Mouse (Mus musculus): Measurements from ENCODE around the gene Ccdc33. TPM values are rescaled to one million over a fixed set of nuclear protein-coding genes. Genes with fewer than 3 reads are reported as not detected.
A peak's percentile ranks its signal among the peaks of the same experiment; 100 is the strongest.

Gene Ccdc33
- polyA plus RNA-seq, 1 experiment from 2014 or later = 0.43 TPM

- 45% methylated on average over 3 of the region's 3 CpGs for WGBS
- Histone ChIP-seq H3K4me3 (ENCODE audit: low read length) (no peak overlapping the region), H3K27me3 (replicated peaks; ENCODE audit: control insufficient read depth, insufficient read depth, low read length) (no peaks in the 10 kb centered on the region), H3K36me3 (ENCODE audit: control insufficient read depth, insufficient read depth, low read length) (no peaks in the 10 kb centered on the region), H3K27ac (ENCODE audit: low read depth, low read length) (no peak overlapping the region; the same call in 1 of the 2 replicates), H3K4me1 (ENCODE audit: control insufficient read depth, insufficient read depth, low read depth, low read length) (peaks cover 2% of the 10 kb centered on the region), H3K4me2 (ENCODE audit: low read length) (no peak overlapping the region), H3K9ac (ENCODE audit: low read depth, low read length) (no peak overlapping the region), H3K9me3 (ENCODE audit: control insufficient read depth, low read length) (no peaks in the 10 kb centered on the region)
- ATAC-seq = 0 out of 2 replicates have a peak, but pooled peaks have one; percentile 12
Measured at GRCm38 (mm10) chr9:58155366-58155765, 36.7 kb upstream of the Ccdc33 start.

- no peak overlapping the region for H3K4me2 ChIP-seq (ENCODE audit: low read length)
- no peak overlapping the region for H3K9ac ChIP-seq (ENCODE audit: low read depth, low read length)
- no peaks in the 10 kb centered on the region for H3K27me3 ChIP-seq (replicated peaks; ENCODE audit: control insufficient read depth, insufficient read depth, low read length)
- H3K4me3 ChIP-seq (ENCODE audit: low read length) = no peak overlapping the region
- 67% methylated on average over 3 of the region's 3 CpGs for WGBS
- peak; percentile 51; the same call in 1 of the 2 replicates for ATAC-seq
- H3K4me1 ChIP-seq (ENCODE audit: control insufficient read depth, insufficient read depth, low read depth, low read length) = peaks cover 2% of the 10 kb centered on the region
- no peaks in the 10 kb centered on the region for H3K36me3 ChIP-seq (ENCODE audit: control insufficient read depth, insufficient read depth, low read length)
- H3K27ac ChIP-seq (ENCODE audit: low read depth, low read length) = no peak overlapping the region; the same call in 1 of the 2 replicates
- H3K9me3 ChIP-seq (ENCODE audit: control insufficient read depth, low read length) = no peaks in the 10 kb centered on the region
Measured at GRCm38 (mm10) chr9:58153095-58153494, 34.5 kb upstream of the Ccdc33 start.

DNA sequence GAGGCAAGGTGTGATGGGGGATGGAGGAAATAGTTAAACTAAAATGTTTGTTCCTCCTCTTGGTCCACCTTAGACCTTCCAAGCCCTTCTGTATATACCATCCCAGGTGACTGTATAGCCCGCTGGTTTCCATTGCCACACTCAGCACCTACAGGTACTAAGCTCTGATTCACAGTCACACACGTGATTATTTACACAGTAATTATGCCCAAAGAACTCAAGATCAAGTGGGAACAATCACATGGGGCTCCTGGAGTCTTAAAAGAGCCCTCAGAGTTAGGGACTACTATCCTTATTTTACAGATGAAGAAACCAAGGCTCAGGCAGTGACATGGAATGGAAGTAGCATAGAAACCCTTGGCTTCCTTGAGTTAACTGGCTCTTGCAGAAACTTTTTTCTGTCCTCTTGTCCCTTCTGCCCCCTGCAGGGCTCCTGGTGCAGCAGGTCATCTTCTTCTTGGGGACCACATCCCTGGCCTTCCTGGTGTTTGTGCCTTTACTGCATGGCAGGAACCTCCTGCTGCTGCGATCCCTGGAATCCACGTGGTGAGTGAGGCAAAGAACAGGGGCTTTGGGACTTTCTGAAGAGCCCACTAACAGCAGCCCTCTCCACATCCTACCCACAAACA lies 32.2 kb upstream of the Ccdc33 start:
- no peak overlapping the region for H3K27ac ChIP-seq (ENCODE audit: low read depth, low read length)
- no peak overlapping the region for H3K4me2 ChIP-seq (ENCODE audit: low read length)
- H3K9ac ChIP-seq (ENCODE audit: low read depth, low read length) = no peak overlapping the region
- H3K36me3 ChIP-seq (ENCODE audit: control insufficient read depth, insufficient read depth, low read length) = no peaks in the 10 kb centered on the region
- ATAC-seq = no peak
- WGBS = 76% methylated on average over 4 of the region's 4 CpGs
- H3K9me3 ChIP-seq (ENCODE audit: control insufficient read depth, low read length) = no peaks in the 10 kb centered on the region
- peaks cover 2% of the 10 kb centered on the region for H3K4me1 ChIP-seq (ENCODE audit: control insufficient read depth, insufficient read depth, low read depth, low read length)
- H3K4me3 ChIP-seq (ENCODE audit: low read length) = no peak overlapping the region
- H3K27me3 ChIP-seq (replicated peaks; ENCODE audit: control insufficient read depth, insufficient read depth, low read length) = no peaks in the 10 kb centered on the region

DNA sequence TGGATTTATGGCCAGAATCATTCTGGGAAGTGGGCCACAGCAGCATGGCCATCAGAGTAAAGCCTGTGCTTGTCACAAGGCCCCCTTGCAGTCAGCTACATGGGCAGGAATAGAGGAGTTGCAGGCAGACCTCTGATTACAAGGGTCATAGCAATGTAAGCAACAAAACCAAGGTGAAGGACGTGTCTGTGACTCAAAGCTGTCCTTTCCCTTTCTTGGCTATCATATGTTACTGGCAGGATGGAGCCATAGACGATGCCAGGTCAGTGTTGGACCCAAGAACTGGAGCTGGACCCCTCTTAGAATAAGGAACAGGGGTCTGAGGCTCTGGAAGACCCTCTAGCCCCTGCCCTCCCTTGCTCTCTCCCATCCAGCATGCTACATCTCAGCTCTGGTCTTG lies 30.2 kb upstream of the Ccdc33 start:
- peaks cover 2% of the 10 kb centered on the region for H3K4me1 ChIP-seq (ENCODE audit: control insufficient read depth, insufficient read depth, low read depth, low read length)
- no peaks in the 10 kb centered on the region for H3K36me3 ChIP-seq (ENCODE audit: control insufficient read depth, insufficient read depth, low read length)
- WGBS = 54% methylated on average over 2 of the region's 2 CpGs
- ATAC-seq = no peak
- H3K9me3 ChIP-seq (ENCODE audit: control insufficient read depth, low read length) = no peaks in the 10 kb centered on the region
- H3K9ac ChIP-seq (ENCODE audit: low read depth, low read length) = no peak overlapping the region
- no peak overlapping the region for H3K4me2 ChIP-seq (ENCODE audit: low read length)
- H3K4me3 ChIP-seq (ENCODE audit: low read length) = no peak overlapping the region
- no peak overlapping the region for H3K27ac ChIP-seq (ENCODE audit: low read depth, low read length)
- H3K27me3 ChIP-seq (replicated peaks; ENCODE audit: control insufficient read depth, insufficient read depth, low read length) = no peaks in the 10 kb centered on the region

- WGBS = 84% methylated on average over 5 of the region's 5 CpGs
- no peaks in the 10 kb centered on the region for H3K27me3 ChIP-seq (replicated peaks; ENCODE audit: control insufficient read depth, insufficient read depth, low read length)
- H3K27ac ChIP-seq (ENCODE audit: low read depth, low read length) = no peak overlapping the region
- no peaks in the 10 kb centered on the region for H3K9me3 ChIP-seq (ENCODE audit: control insufficient read depth, low read length)
- H3K4me2 ChIP-seq (ENCODE audit: low read length) = no peak overlapping the region
- H3K9ac ChIP-seq (ENCODE audit: low read depth, low read length) = no peak overlapping the region
- H3K4me1 ChIP-seq (ENCODE audit: control insufficient read depth, insufficient read depth, low read depth, low read length) = peaks cover 2% of the 10 kb centered on the region; the same call in 1 of the 2 replicates
- no peak for ATAC-seq
- H3K36me3 ChIP-seq (ENCODE audit: control insufficient read depth, insufficient read depth, low read length) = no peaks in the 10 kb centered on the region
- H3K4me3 ChIP-seq (ENCODE audit: low read length) = no peak overlapping the region
Measured at GRCm38 (mm10) chr9:58145417-58145816, 26.8 kb upstream of the Ccdc33 start.

DNA sequence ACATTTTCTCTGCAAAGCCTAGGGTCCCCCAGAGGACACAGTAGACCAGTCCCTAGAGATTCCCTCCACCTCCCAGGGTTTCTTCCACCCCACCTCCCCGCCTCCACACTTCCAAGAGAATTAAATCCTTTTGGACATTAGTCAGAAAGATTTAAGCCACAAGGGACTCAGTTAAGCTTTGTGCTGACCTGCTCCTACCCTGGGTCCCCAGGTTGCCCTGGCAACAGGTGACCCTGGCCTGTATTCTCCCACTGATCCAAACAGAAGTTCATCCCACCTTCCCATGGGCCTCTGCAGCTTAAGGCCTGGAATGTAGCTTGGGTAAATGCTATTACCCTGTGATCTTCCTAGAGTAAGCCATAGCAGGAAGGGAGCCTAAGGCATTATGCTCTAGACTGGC lies 26.0 kb upstream of the Ccdc33 start:
- H3K4me3 ChIP-seq (ENCODE audit: low read length) = no peak overlapping the region
- H3K4me1 ChIP-seq (ENCODE audit: control insufficient read depth, insufficient read depth, low read depth, low read length) = peaks cover 2% of the 10 kb centered on the region; the same call in 1 of the 2 replicates
- H3K4me2 ChIP-seq (ENCODE audit: low read length) = no peak overlapping the region
- H3K9me3 ChIP-seq (ENCODE audit: control insufficient read depth, low read length) = no peaks in the 10 kb centered on the region
- no peaks in the 10 kb centered on the region for H3K27me3 ChIP-seq (replicated peaks; ENCODE audit: control insufficient read depth, insufficient read depth, low read length)
- no peaks in the 10 kb centered on the region for H3K36me3 ChIP-seq (ENCODE audit: control insufficient read depth, insufficient read depth, low read length)
- no peak for ATAC-seq
- H3K27ac ChIP-seq (ENCODE audit: low read depth, low read length) = no peak overlapping the region
- 67% methylated on average over 1 of the region's 1 CpGs for WGBS
- no peak overlapping the region for H3K9ac ChIP-seq (ENCODE audit: low read depth, low read length)

DNA sequence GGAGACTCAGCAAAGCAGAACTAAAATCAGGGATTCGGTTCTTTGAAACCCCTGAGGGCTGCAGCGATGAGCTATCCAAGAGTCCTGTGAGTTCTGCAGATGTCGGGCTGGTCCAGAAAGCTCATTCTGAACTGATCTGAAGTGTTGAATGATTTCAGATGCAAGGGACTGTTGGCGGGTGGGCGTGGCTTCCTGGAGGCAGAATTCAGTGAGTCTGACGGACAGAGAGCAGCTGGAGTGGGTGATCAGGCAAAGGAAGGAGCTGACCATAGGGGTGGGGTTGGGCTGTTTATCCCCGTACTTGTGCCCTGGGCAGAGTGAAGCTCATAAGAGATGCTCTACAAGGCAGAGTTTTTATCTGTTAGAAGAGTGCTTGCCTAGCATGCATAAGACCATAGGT lies 24.8 kb upstream of the Ccdc33 start:
- Histone ChIP-seq H3K36me3 (ENCODE audit: control insufficient read depth, insufficient read depth, low read length) (no peaks in the 10 kb centered on the region), H3K4me3 (ENCODE audit: low read length) (no peak overlapping the region), H3K9ac (ENCODE audit: low read depth, low read length) (no peak overlapping the region), H3K27ac (ENCODE audit: low read depth, low read length) (no peak overlapping the region), H3K27me3 (replicated peaks; ENCODE audit: control insufficient read depth, insufficient read depth, low read length) (no peaks in the 10 kb centered on the region), H3K9me3 (ENCODE audit: control insufficient read depth, low read length) (no peaks in the 10 kb centered on the region), H3K4me1 (ENCODE audit: control insufficient read depth, insufficient read depth, low read depth, low read length) (peaks cover 2% of the 10 kb centered on the region; the same call in 1 of the 2 replicates), H3K4me2 (ENCODE audit: low read length) (no peak overlapping the region)
- ATAC-seq = no peak
- WGBS = 43% methylated on average over 7 of the region's 7 CpGs

GRCm38 (mm10) chr9:58139947-58140346 lies 21.3 kb upstream of the Ccdc33 start:
- Histone ChIP-seq H3K4me2 (ENCODE audit: low read length) (no peak overlapping the region), H3K9me3 (ENCODE audit: control insufficient read depth, low read length) (no peaks in the 10 kb centered on the region), H3K9ac (ENCODE audit: low read depth, low read length) (no peak overlapping the region), H3K27ac (ENCODE audit: low read depth, low read length) (no peak overlapping the region), H3K4me3 (ENCODE audit: low read length) (no peak overlapping the region), H3K36me3 (ENCODE audit: control insufficient read depth, insufficient read depth, low read length) (no peaks in the 10 kb centered on the region), H3K4me1 (ENCODE audit: control insufficient read depth, insufficient read depth, low read depth, low read length) (peaks cover 2% of the 10 kb centered on the region; the same call in 1 of the 2 replicates), H3K27me3 (replicated peaks; ENCODE audit: control insufficient read depth, insufficient read depth, low read length) (no peaks in the 10 kb centered on the region)
- ATAC-seq = 0 out of 2 replicates have a peak, but pooled peaks have one; percentile 12
- 32% methylated on average over 6 of the region's 6 CpGs for WGBS

GRCm38 (mm10) chr9:58135921-58136321 lies 17.3 kb upstream of the Ccdc33 start:
- no peak overlapping the region for H3K27ac ChIP-seq (ENCODE audit: low read depth, low read length)
- no peaks in the 10 kb centered on the region for H3K36me3 ChIP-seq (ENCODE audit: control insufficient read depth, insufficient read depth, low read length)
- no peak overlapping the region for H3K4me3 ChIP-seq (ENCODE audit: low read length)
- H3K9me3 ChIP-seq (ENCODE audit: control insufficient read depth, low read length) = no peaks in the 10 kb centered on the region
- peaks cover 8% of the 10 kb centered on the region; the same call in 1 of the 2 replicates for H3K4me1 ChIP-seq (ENCODE audit: control insufficient read depth, insufficient read depth, low read depth, low read length)
- H3K27me3 ChIP-seq (replicated peaks; ENCODE audit: control insufficient read depth, insufficient read depth, low read length) = peaks cover 7% of the 10 kb centered on the region
- H3K4me2 ChIP-seq (ENCODE audit: low read length) = no peak overlapping the region
- no peak for ATAC-seq
- WGBS = 33% methylated on average over 2 of the region's 2 CpGs
- no peak overlapping the region for H3K9ac ChIP-seq (ENCODE audit: low read depth, low read length)

Data from hindbrain, embryonic 16.5 days (tissue).